Mouse (Mus musculus): ENCODE measurements around the gene Sox8.
A peak's percentile ranks its signal among the peaks of the same experiment; 100 is the strongest.

The Sox8 gene

GRCm38 (mm10) chr17:25579332-25580047 is 9.0 kb upstream of the Sox8 start:
- DNase-seq (ENCODE audit: low read depth): no peak

- peak; percentile 97 for DNase-seq (ENCODE audit: low read depth)
These were observed 8.4 kb upstream of the Sox8 start, which contains the start of gene Lmf1 for GRCm38 (mm10) chr17:25578920-25579319. Gene Lmf1 (plus strand): TSS chr17:25579085.

GRCm38 (mm10) chr17:25577702-25578101 is 7.2 kb upstream of the Sox8 start:
- no peak for DNase-seq (ENCODE audit: low read depth)

- DNase-seq (ENCODE audit: low read depth): no peak
These were observed 6.8 kb upstream of the Sox8 start for GRCm38 (mm10) chr17:25577263-25577662.

GRCm38 (mm10) chr17:25576034-25576433 is 5.5 kb upstream of the Sox8 start:
- DNase-seq (ENCODE audit: low read depth): no peak

GRCm38 (mm10) chr17:25575208-25575971 is 4.9 kb upstream of the Sox8 start:
- no peak for DNase-seq (ENCODE audit: low read depth)

GRCm38 (mm10) chr17:25571453-25571820 is 951 bp upstream of the Sox8 start:
- peak; percentile 33 for DNase-seq (ENCODE audit: low read depth)

- peak; percentile 40 for DNase-seq (ENCODE audit: low read depth)
These were observed 446 bp downstream of the Sox8 start for GRCm38 (mm10) chr17:25569833-25570647.

GRCm38 (mm10) chr17:25568880-25569279 is 1.6 kb downstream of the Sox8 start:
- DNase-seq (ENCODE audit: low read depth): no peak

GRCm38 (mm10) chr17:25568206-25568605 is 2.3 kb downstream of the Sox8 start:
- no peak for DNase-seq (ENCODE audit: low read depth)

GRCm38 (mm10) chr17:25567745-25568144 is 2.7 kb downstream of the Sox8 start:
- peak; percentile 79 for DNase-seq (ENCODE audit: low read depth)

GRCm38 (mm10) chr17:25567261-25567660 is 3.2 kb downstream of the Sox8 start:
- DNase-seq (ENCODE audit: low read depth): no peak

GRCm38 (mm10) chr17:25565860-25566600 is 4.5 kb downstream of the Sox8 start:
- no peak for DNase-seq (ENCODE audit: low read depth)

- no peak for DNase-seq (ENCODE audit: low read depth)
These were observed 5.2 kb downstream of the Sox8 start for GRCm38 (mm10) chr17:25565244-25565643.

- DNase-seq (ENCODE audit: low read depth): no peak
These were observed 6.0 kb downstream of the Sox8 start for GRCm38 (mm10) chr17:25564481-25564880.

- DNase-seq (ENCODE audit: low read depth): no peak
These were observed 9.1 kb downstream of the Sox8 start for GRCm38 (mm10) chr17:25561223-25562028.

- DNase-seq (ENCODE audit: low read depth): no peak
These were observed 9.8 kb downstream of the Sox8 start for GRCm38 (mm10) chr17:25560554-25561222.

- no peak for DNase-seq (ENCODE audit: low read depth)
These were observed 10.9 kb downstream of the Sox8 start for GRCm38 (mm10) chr17:25559634-25560033.

GRCm38 (mm10) chr17:25556630-25557354 is 13.7 kb downstream of the Sox8 start:
- DNase-seq (ENCODE audit: low read depth): no peak

All from naive thymus-derived CD4-positive, alpha-beta T cell, adult 2 months (primary cell).